Mouse (Mus musculus) C2C12 (cell line): ENCODE measurements at regions not wholly inside any gene's neighbourhood (a gene's known extent, or its start where the extent isn't known, plus 50 kb on each side); places are given as distances from the start of the nearest gene placed in this dataset.
A peak's percentile ranks its signal among the peaks of the same experiment; 100 is the strongest.

Experiments
- H3K27me3 ChIP-seq: one replicate; pipeline ENCODE4 v1.6.1; 2011; ENCODE audit not compliant: control insufficient read depth, insufficient read depth, insufficient read length
- H3K36me3 ChIP-seq: one replicate; pipeline ENCODE4 v1.6.1; 2011; ENCODE audit not compliant: control insufficient read depth, insufficient read depth
- H3K4me3 ChIP-seq: one replicate; pipeline ENCODE4 v1.5.1; 2011; ENCODE audit warnings: mild to moderate bottlenecking, control low read depth; ENCODE audit not compliant: poor library complexity, insufficient read depth, severe bottlenecking
- H3K79me2 ChIP-seq: one replicate; pipeline ENCODE4 v1.6.1; 2011; ENCODE audit not compliant: control insufficient read depth, insufficient read depth
- H3K79me3 ChIP-seq: one replicate; pipeline ENCODE4 v1.6.1; 2011; ENCODE audit warnings: low read depth, control low read depth
- H3ac ChIP-seq: one replicate; pipeline ENCODE3; 2011; ENCODE audit warnings: low read depth; ENCODE audit not compliant: control insufficient read depth, insufficient read length
- CEBPB ChIP-seq: IDR thresholded peaks from one replicate; pipeline ENCODE4 v1.6.1; 2011; ENCODE audit warnings: low read depth, mild to moderate bottlenecking, control low read depth, moderate library complexity
- CTCF ChIP-seq: IDR thresholded peaks from one replicate; pipeline ENCODE4 v1.5.1; 2011; ENCODE audit not compliant: control insufficient read depth, insufficient read depth, insufficient read length
- FOSL1 ChIP-seq: IDR thresholded peaks from one replicate; pipeline ENCODE4 v1.8.0; 2011; ENCODE audit warnings: mild to moderate bottlenecking, low read length; ENCODE audit not compliant: poor library complexity, insufficient read depth, severe bottlenecking
- MAX ChIP-seq: IDR thresholded peaks from one replicate; pipeline ENCODE4 v1.6.1; 2011; ENCODE audit warnings: mild to moderate bottlenecking, control low read depth
- MYOD1 ChIP-seq: IDR thresholded peaks from one replicate; pipeline ENCODE4 v1.6.1; 2011; ENCODE audit warnings: low read depth; ENCODE audit not compliant: control insufficient read depth, insufficient read length
- USF1 ChIP-seq: IDR thresholded peaks from one replicate; pipeline ENCODE4 v1.6.1; 2011; ENCODE audit warnings: low read depth, mild to moderate bottlenecking, control low read depth, moderate library complexity

DNA sequence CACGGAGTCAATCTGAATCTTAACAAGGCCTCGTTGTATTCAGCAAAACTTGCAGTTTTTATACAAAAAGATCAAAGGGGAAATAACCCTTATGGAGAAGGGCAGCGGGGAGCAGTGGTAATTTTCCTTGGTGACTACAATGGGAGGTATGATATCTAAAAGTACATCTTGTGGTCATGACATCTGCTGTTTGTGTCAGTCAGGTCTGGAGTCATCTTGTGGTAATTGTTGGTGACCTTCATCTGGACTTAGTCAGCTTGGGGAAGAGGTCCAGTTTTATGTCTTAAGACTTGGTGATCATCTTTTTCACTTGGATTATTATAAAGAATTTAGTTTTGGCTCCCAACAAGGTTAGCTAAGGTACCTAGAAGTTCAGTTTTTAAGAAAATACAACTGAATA is 250.5 kb upstream of the Gria4 start:
- no peaks in the 10 kb centered on the region for H3K79me2 ChIP-seq
- no peak overlapping the region for H3ac ChIP-seq
- TF ChIP-seq USF1 (no peak), MYOD1 (peak; percentile 79), CTCF (no peak), FOSL1 (no peak), CEBPB (no peak)
- H3K36me3 ChIP-seq = no peaks in the 10 kb centered on the region
- no peaks in the 10 kb centered on the region for H3K27me3 ChIP-seq
- no peaks in the 10 kb centered on the region for H3K79me3 ChIP-seq
- no peak overlapping the region for H3K4me3 ChIP-seq

DNA sequence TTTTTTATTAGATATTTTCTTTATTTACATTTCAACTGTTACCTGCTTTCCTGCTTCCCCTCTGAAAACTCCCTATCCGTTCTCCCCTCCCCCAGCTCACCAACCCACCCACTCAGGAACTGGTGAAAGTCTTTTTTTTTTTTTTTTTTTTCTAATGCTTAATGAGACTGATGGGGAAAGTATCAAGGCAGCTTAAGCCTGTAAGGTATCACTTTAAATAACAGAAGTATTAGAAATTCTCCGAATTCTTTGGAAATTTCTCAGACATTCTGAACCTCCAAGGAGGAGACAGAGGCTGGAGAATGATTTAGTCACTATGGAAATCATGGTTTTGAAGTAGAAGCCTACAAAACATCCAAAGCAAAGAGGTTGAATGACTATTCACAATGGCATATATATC is 248.8 kb upstream of the Casp1 start:
- TF ChIP-seq CTCF = no peak
- TF ChIP-seq MYOD1 = no peak
- TF ChIP-seq FOSL1 = no peak
- TF ChIP-seq MAX = no peak
- H3ac ChIP-seq = no peak overlapping the region
- no peaks in the 10 kb centered on the region for H3K36me3 ChIP-seq
- H3K79me3 ChIP-seq = no peaks in the 10 kb centered on the region
- no peak overlapping the region for H3K4me3 ChIP-seq
- H3K79me2 ChIP-seq = no peaks in the 10 kb centered on the region
- H3K27me3 ChIP-seq = no peaks in the 10 kb centered on the region
